Mouse (Mus musculus): ENCODE results near the gene Sfxn2.

GRCm38 (mm10) chr19:46592751-46593439 lies 19.7 kb downstream of the Sfxn2 start:
- no peak for TF ChIP-seq GATA1 (IDR thresholded peaks at IDR 0.05; ENCODE audit: borderline replicate concordance, low read length)
- TF ChIP-seq FLI1 (IDR thresholded peaks at IDR 0.05; ENCODE audit: low read length), result no peak

All from megakaryocyte, embryonic 14.5 days (primary cell).